ENCODE assay signal across 8 mouse cellular contexts in the genomic region with DNA sequence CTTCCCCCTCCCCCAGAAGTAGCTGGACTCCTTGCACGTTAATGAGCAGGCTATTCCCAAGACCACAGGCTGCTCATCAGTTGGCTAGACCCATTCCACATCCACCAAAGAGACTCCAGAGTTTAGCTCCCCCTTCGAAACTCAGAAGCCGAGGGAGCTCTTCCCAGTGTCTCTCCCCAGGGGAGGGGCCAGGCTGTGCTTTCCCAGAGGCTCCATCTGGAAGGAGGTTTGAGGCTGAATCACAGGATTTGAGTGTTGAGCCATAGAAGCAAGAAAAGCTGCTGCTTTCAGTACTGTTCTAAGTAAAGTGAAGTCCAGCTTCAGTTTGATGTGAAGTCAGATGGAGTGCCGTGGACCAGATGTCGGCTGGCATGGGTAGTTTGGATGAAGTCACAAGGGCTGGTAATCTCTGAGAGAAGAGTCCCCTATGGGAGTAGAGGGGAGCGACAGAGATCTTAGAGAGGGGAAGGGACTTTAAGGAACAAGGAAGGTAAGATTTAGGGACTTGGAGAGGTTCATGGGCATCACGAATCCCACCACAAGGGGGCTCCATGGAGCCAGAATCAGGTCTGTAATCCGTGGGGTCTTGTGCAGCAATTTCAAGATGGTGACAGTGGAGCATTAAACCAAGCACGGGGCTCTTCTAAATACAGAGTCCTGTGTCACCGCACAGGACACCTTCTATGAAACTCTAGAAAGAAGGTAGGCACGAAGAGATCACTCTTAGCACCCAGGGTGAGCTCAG. TPM values are rescaled to one million over a fixed set of nuclear protein-coding genes. Genes with fewer than 3 reads are reported as not detected.
DNase-seq lines count a peak whose midpoint lies in the region; TF ChIP-seq lines count a peak whose summit lies in the region.

No protein-coding gene starts in this region.

- H3K27ac ChIP-seq in kidney, adult 2 months (ENCODE audit: insufficient read depth, low read depth, low read length) = no peak overlapping the region
- no peak overlapping the region for H3K27ac ChIP-seq in heart, embryonic 10.5 days
- no peak overlapping the region for H3K27ac ChIP-seq in limb, embryonic 10.5 days
- no peak overlapping the region for H3K27ac ChIP-seq in small intestine, adult 2 months (ENCODE audit: insufficient read depth, low read depth, low read length)

- 67% methylated on average over 11 of the region's 11 CpGs for WGBS in kidney, adult 2 months
- WGBS in heart, embryonic 10.5 days = 63% methylated on average over 11 of the region's 11 CpGs
- WGBS in limb, embryonic 10.5 days = 73% methylated on average over 11 of the region's 11 CpGs
- WGBS in small intestine, adult 2 months = 64% methylated on average over 11 of the region's 11 CpGs

- no peaks in the 10 kb centered on the region for H3K4me1 ChIP-seq in kidney, adult 2 months (ENCODE audit: control insufficient read depth, insufficient read depth, low read length)
- peaks cover 22% of the 10 kb centered on the region for H3K4me1 ChIP-seq in heart, embryonic 10.5 days
- peaks cover 17% of the 10 kb centered on the region for H3K4me1 ChIP-seq in limb, embryonic 10.5 days
- H3K4me1 ChIP-seq in small intestine, adult 2 months (ENCODE audit: control insufficient read depth, insufficient read depth, insufficient read length, low read length) = peaks cover 3% of the 10 kb centered on the region; the same call in 1 of the 2 replicates

- peak; percentile 17 for DNase-seq in kidney, adult 2 months
- no peak for DNase-seq in kidney, adult 11 months
- peak; percentile 77 for DNase-seq in ES-CJ7 (ENCODE audit: low read depth, low spot score)
- DNase-seq in c-Kit-positive CD71-positive TER-119-positive erythroid progenitor cells, embryonic 14.5 days (ENCODE audit: low spot score) = peak; percentile 23
- peak; percentile 71 for DNase-seq in heart, embryonic 10.5 days (ENCODE audit: low spot score)
- DNase-seq in limb, embryonic 10.5 days (ENCODE audit: low spot score) = peak; percentile 53
- DNase-seq in cerebellum, adult 9-10 months = no peak

- TF ChIP-seq POLR2A in kidney, adult 2 months (IDR thresholded peaks at IDR 0.05; ENCODE audit: low read depth, low read length) = no peak
- no peak for TF ChIP-seq POLR2A in small intestine, adult 2 months (IDR thresholded peaks at IDR 0.05; ENCODE audit: low read depth, low read length)

- no peaks in the 10 kb centered on the region for H3K9me3 ChIP-seq in heart, embryonic 10.5 days
- H3K9me3 ChIP-seq in limb, embryonic 10.5 days (replicated peaks) = no peaks in the 10 kb centered on the region

- peak; percentile 52 for TF ChIP-seq CTCF in kidney, adult 2 months (conservative IDR thresholded peaks at IDR 0.05; ENCODE audit: insufficient read depth, insufficient read length, low read depth, low read length)
- peak; percentile 66; the same call in 1 of the 2 replicates for TF ChIP-seq CTCF in small intestine, adult 2 months (IDR thresholded peaks at IDR 0.05; ENCODE audit: extremely low read depth, insufficient read length, insufficient replicate concordance, low read depth, low read length)

- no peaks in the 10 kb centered on the region for H3K36me3 ChIP-seq in kidney, adult 2 months (ENCODE audit: control insufficient read depth, insufficient read depth, low read length)
- no peaks in the 10 kb centered on the region for H3K36me3 ChIP-seq in heart, embryonic 10.5 days
- H3K36me3 ChIP-seq in limb, embryonic 10.5 days = no peaks in the 10 kb centered on the region
- H3K36me3 ChIP-seq in small intestine, adult 2 months (ENCODE audit: control insufficient read depth, insufficient read depth, low read length) = peaks cover 27% of the 10 kb centered on the region

- no peak overlapping the region for H3K4me3 ChIP-seq in kidney, adult 2 months (ENCODE audit: insufficient read depth, low read depth, low read length)
- no peak overlapping the region for H3K4me3 ChIP-seq in heart, embryonic 10.5 days
- no peak overlapping the region for H3K4me3 ChIP-seq in limb, embryonic 10.5 days
- no peak overlapping the region for H3K4me3 ChIP-seq in small intestine, adult 2 months (ENCODE audit: low read depth, low read length)

- no peaks in the 10 kb centered on the region for H3K27me3 ChIP-seq in kidney, adult 2 months (replicated peaks; ENCODE audit: control insufficient read depth, insufficient read depth, low read length)
- peaks cover 32% of the 10 kb centered on the region for H3K27me3 ChIP-seq in heart, embryonic 10.5 days (ENCODE audit: insufficient read depth, poor library complexity, severe bottlenecking)
- peaks cover 40% of the 10 kb centered on the region for H3K27me3 ChIP-seq in limb, embryonic 10.5 days (ENCODE audit: low read depth, poor library complexity, severe bottlenecking)
- H3K27me3 ChIP-seq in small intestine, adult 2 months (ENCODE audit: control insufficient read depth, insufficient read depth, low read length) = no peaks in the 10 kb centered on the region

RNA-seq across cellular contexts. Expression of a gene that starts 38.5 kb away (rescaled TPM):
- 0.98 and 1.8 TPM in 2 replicates for polyA plus RNA-seq in kidney, adult 2 months (2012; rRNA removed)
- polyA plus RNA-seq in heart, embryonic 10.5 days (2016; fragmentation: Nextera tagmentation; extraction: Ambion mirVana) = 0.11 and 0.12 TPM in 2 replicates
- polyA plus RNA-seq in limb, embryonic 10.5 days (2016; fragmentation: Nextera tagmentation; extraction: Ambion mirVana) = not detected in 2 replicates
- polyA plus RNA-seq in small intestine, adult 2 months (2012; rRNA removed) = 4.0 and 12.8 TPM in 2 replicates

Comparison
In these comparisons a context has a peak if more than half of its experiments do, and no peak if none do; other contexts are left out.
1. DNase-seq: peak in kidney, adult 2 months (single experiment), ES-CJ7 (single experiment), c-Kit-positive CD71-positive TER-119-positive erythroid progenitor cells, embryonic 14.5 days (single experiment), heart, embryonic 10.5 days (single experiment) and limb, embryonic 10.5 days (single experiment); none in kidney, adult 11 months (single experiment) and cerebellum, adult 9-10 months (single experiment).